Mouse (Mus musculus): ENCODE data around the gene Klrb1c.
"Not testable (repeated sequence)": the region's sequence is repeated elsewhere in the genome, so short reads cannot be mapped to it uniquely, and the experiment has no call there.

Gene Klrb1c

GRCm38 (mm10) chr6:128797936-128798771 is 9.1 kb upstream of the Klrb1c start:
- no peak for DNase-seq (ENCODE audit: low spot score in 2 of 2)

- no peak for DNase-seq (ENCODE audit: low spot score in 2 of 2)
These were observed 8.3 kb upstream of the Klrb1c start for GRCm38 (mm10) chr6:128797185-128797905.

- DNase-seq (ENCODE audit: low spot score in 2 of 2) = peak; percentile 33 to 50
These were observed 7.4 kb upstream of the Klrb1c start for GRCm38 (mm10) chr6:128796321-128796955.

- DNase-seq (ENCODE audit: low spot score in 2 of 2) = no peak
These were observed 4.7 kb upstream of the Klrb1c start for GRCm38 (mm10) chr6:128793734-128794133.

- not testable (repeated sequence) for DNase-seq (ENCODE audit: low spot score in 2 of 2)
These were observed 1.5 kb upstream of the Klrb1c start for GRCm38 (mm10) chr6:128790491-128790994.

- DNase-seq (ENCODE audit: low spot score in 2 of 2) = no peak
These were observed 498 bp downstream of the Klrb1c start for GRCm38 (mm10) chr6:128788517-128788916.

- not testable (repeated sequence) for DNase-seq (ENCODE audit: low spot score in 2 of 2)
These were observed 2.6 kb downstream of the Klrb1c start for GRCm38 (mm10) chr6:128786396-128786795.

GRCm38 (mm10) chr6:128769481-128770253 is 19.3 kb downstream of the Klrb1c start:
- DNase-seq (ENCODE audit: low spot score in 2 of 2) = no peak

GRCm38 (mm10) chr6:128768047-128768446 is 21.0 kb downstream of the Klrb1c start:
- DNase-seq (ENCODE audit: low spot score in 2 of 2) = no peak

- peak; percentile 38 to 50 for DNase-seq (ENCODE audit: low spot score in 2 of 2)
These were observed 22.3 kb downstream of the Klrb1c start for GRCm38 (mm10) chr6:128766486-128767254.

GRCm38 (mm10) chr6:128765211-128765610 is 23.8 kb downstream of the Klrb1c start:
- no peak for DNase-seq (ENCODE audit: low spot score in 2 of 2)

- no peak for DNase-seq (ENCODE audit: low spot score in 2 of 2)
These were observed 24.4 kb downstream of the Klrb1c start for GRCm38 (mm10) chr6:128764598-128764997.

GRCm38 (mm10) chr6:128763736-128764523 is 25.1 kb downstream of the Klrb1c start:
- peak; percentile 90 to 92 for DNase-seq (ENCODE audit: low spot score in 2 of 2)

GRCm38 (mm10) chr6:128762892-128763670 is 25.9 kb downstream of the Klrb1c start:
- not testable (repeated sequence) for DNase-seq (ENCODE audit: low spot score in 2 of 2)

GRCm38 (mm10) chr6:128761144-128761540 is 27.9 kb downstream of the Klrb1c start:
- no peak for DNase-seq (ENCODE audit: low spot score in 2 of 2)

GRCm38 (mm10) chr6:128760416-128761143 is 28.4 kb downstream of the Klrb1c start:
- DNase-seq (ENCODE audit: low spot score in 2 of 2) = peak; percentile 76 to 92

GRCm38 (mm10) chr6:128760016-128760415 is 29.0 kb downstream of the Klrb1c start:
- DNase-seq (ENCODE audit: low spot score in 2 of 2) = peak; percentile 81 to 91

GRCm38 (mm10) chr6:128759221-128759950 is 29.6 kb downstream of the Klrb1c start:
- DNase-seq (ENCODE audit: low spot score in 2 of 2) = no peak
